Mouse (Mus musculus) inflammation-experienced regulatory T-cells, adult 6 months (primary cell): ENCODE measurements at regions not wholly inside any gene's neighbourhood (a gene's known extent, or its start where the extent isn't known, plus 50 kb on each side); places are given as distances from the start of the nearest gene placed in this dataset.

ENCODE experiments used
- ATAC-seq: one replicate; pipeline ENCODE4 v1.8.0; 2017

GRCm38 (mm10) chr1:137847311-137847923, 328.1 kb downstream of the Ptprc start:
- no peak for ATAC-seq

- ATAC-seq = no peak
Observed at GRCm38 (mm10) chr1:137846857-137847256, 328.7 kb downstream of the Ptprc start.

- no peak for ATAC-seq
Observed at GRCm38 (mm10) chr1:137840531-137840930, 335.0 kb downstream of the Ptprc start.

- ATAC-seq = no peak
Observed at GRCm38 (mm10) chr1:137839703-137840102, 335.8 kb downstream of the Ptprc start.

- no peak for ATAC-seq
Observed at GRCm38 (mm10) chr1:137839263-137839662, 336.2 kb downstream of the Ptprc start.

- no peak for ATAC-seq
Observed at GRCm38 (mm10) chr1:137838357-137838756, 337.2 kb downstream of the Ptprc start.

GRCm38 (mm10) chr1:137833535-137833934, 342.0 kb downstream of the Ptprc start:
- no peak for ATAC-seq

- no peak for ATAC-seq
Observed at GRCm38 (mm10) chr1:137831284-137831683, 344.2 kb downstream of the Ptprc start.

- ATAC-seq = no peak
Observed at GRCm38 (mm10) chr1:137827379-137827778, 348.1 kb downstream of the Ptprc start.

- no peak for ATAC-seq
Observed at GRCm38 (mm10) chr1:137815401-137815888, 360.1 kb downstream of the Ptprc start.

GRCm38 (mm10) chr1:137814556-137814955, 361.0 kb downstream of the Ptprc start:
- ATAC-seq = no peak

GRCm38 (mm10) chr1:137813716-137814115, 361.8 kb downstream of the Ptprc start:
- no peak for ATAC-seq

- no peak for ATAC-seq
Observed at GRCm38 (mm10) chr1:137811981-137812380, 363.5 kb downstream of the Ptprc start.

- ATAC-seq = no peak
Observed at GRCm38 (mm10) chr1:137806742-137807141, 368.8 kb downstream of the Ptprc start.

GRCm38 (mm10) chr1:137806252-137806651, 369.3 kb downstream of the Ptprc start:
- ATAC-seq = no peak

GRCm38 (mm10) chr1:137802119-137802518, 373.4 kb downstream of the Ptprc start:
- no peak for ATAC-seq

GRCm38 (mm10) chr1:137800752-137801151, 374.8 kb downstream of the Ptprc start:
- ATAC-seq = no peak

- no peak for ATAC-seq
Observed at GRCm38 (mm10) chr1:137788789-137789188, 386.7 kb downstream of the Ptprc start.

- no peak for ATAC-seq
Observed at GRCm38 (mm10) chr1:137786653-137787052, 388.9 kb downstream of the Ptprc start.

GRCm38 (mm10) chr1:137774586-137774985, 400.9 kb downstream of the Ptprc start:
- no peak for ATAC-seq

GRCm38 (mm10) chr1:137760797-137761196, 414.7 kb downstream of the Ptprc start:
- ATAC-seq = no peak

GRCm38 (mm10) chr1:137751446-137751961, 424.0 kb downstream of the Ptprc start:
- no peak for ATAC-seq

GRCm38 (mm10) chr1:137750894-137751293, 424.6 kb downstream of the Ptprc start:
- no peak for ATAC-seq

- ATAC-seq = no peak
Observed at GRCm38 (mm10) chr1:137746129-137746528, 429.4 kb downstream of the Ptprc start.
